Mouse (Mus musculus) small intestine, adult 2 months (tissue): ENCODE measurements around the gene Slc47a1. TPM values are rescaled to one million over a fixed set of nuclear protein-coding genes. Genes with fewer than 3 reads are reported as not detected.
A peak's percentile ranks its signal among the peaks of the same experiment; 100 is the strongest.

ENCODE experiments used
- H3K27ac ChIP-seq: fragments of 200-500 bp; 2 replicates; pipeline ENCODE4 v1.5.1; 2012; ENCODE audit warnings: low read depth, low read length, control low read depth, inconsistent platforms; ENCODE audit not compliant: insufficient read depth
- H3K27me3 ChIP-seq: fragments of 200-500 bp; 2 replicates; pipeline ENCODE4 v1.6.1; 2012; ENCODE audit warnings: mild to moderate bottlenecking, moderate library complexity, low read length, inconsistent platforms; ENCODE audit not compliant: control insufficient read depth, insufficient read depth
- H3K36me3 ChIP-seq: fragments of 200-500 bp; 2 replicates; pipeline ENCODE4 v1.6.1; 2012; ENCODE audit warnings: mild to moderate bottlenecking, low read length, control low read depth, inconsistent platforms; ENCODE audit not compliant: control insufficient read depth, insufficient read depth
- H3K4me1 ChIP-seq: fragments of 200-500 bp; 2 replicates; pipeline ENCODE4 v1.6.1; 2012; ENCODE audit warnings: low read length, inconsistent platforms, mixed read lengths; ENCODE audit not compliant: control insufficient read depth, insufficient read depth, insufficient read length
- H3K4me3 ChIP-seq: fragments of 200-500 bp; 2 replicates; pipeline ENCODE4 v1.5.1; 2012; ENCODE audit warnings: low read depth, mild to moderate bottlenecking, control low read depth, inconsistent platforms, low read length, moderate library complexity
- CTCF ChIP-seq: fragments of 200-500 bp; IDR thresholded peaks from 2 replicates; pipeline ENCODE4 v1.5.1; 2012; ENCODE audit warnings: low read depth, mild to moderate bottlenecking, control low read depth, inconsistent platforms, low read length, moderate library complexity, mixed read lengths; ENCODE audit not compliant: insufficient replicate concordance, insufficient read length; ENCODE audit errors: extremely low read depth
- POLR2A ChIP-seq: fragments of 200-500 bp; IDR thresholded peaks from 2 replicates; pipeline ENCODE4 v1.6.1; 2012; ENCODE audit warnings: low read depth, mild to moderate bottlenecking, control low read depth, inconsistent platforms, low read length, moderate library complexity
- WGBS: fragments of 180-500 bp; shearing (Covaris S2); methylation state at CpG from one replicate; pipeline ENCODE4 v1.1.7; 2018; 5-methylcytosine and 5-hydroxymethylcytosine counted together
- polyA plus RNA-seq: library from polyadenylated mRNA; depleted of rRNA; stranded (reverse); fragments of >200 nt; gene quantifications from 2 replicates; pipeline ENCODE4 v1.2.3, GENCODE M21; 2012

Slc47a1 gene
- polyA plus RNA-seq, 1 experiment, result 25.8 TPM

DNA sequence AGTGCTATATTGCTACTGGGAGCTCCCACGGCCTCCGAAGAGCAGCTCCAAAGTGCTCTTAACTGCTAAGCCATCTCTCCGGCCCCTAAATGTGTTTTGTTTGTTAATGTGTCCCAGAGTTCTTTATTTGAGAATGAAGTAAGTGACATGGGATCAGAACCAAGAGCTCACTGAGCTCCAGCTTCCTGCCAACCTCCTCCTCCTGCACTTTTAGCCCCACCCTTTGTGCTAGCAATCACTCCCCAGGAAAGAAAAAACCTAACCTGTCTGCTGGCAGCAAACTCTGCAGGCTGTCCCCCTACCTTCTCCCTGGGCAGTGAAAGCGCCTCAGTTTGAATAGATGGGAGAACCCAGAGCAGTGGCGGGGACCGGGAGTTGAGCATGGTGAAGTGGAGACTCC, 22.0 kb downstream of the Slc47a1 start:
- WGBS, result 83% methylated on average over 6 of the region's 6 CpGs
- H3K36me3 ChIP-seq, result no peaks in the 10 kb centered on the region
- H3K27ac ChIP-seq, result no peak overlapping the region
- TF ChIP-seq POLR2A (no peak), CTCF (no peak)
- H3K27me3 ChIP-seq, result no peaks in the 10 kb centered on the region
- peaks cover 11% of the 10 kb centered on the region; the same call in 1 of the 2 replicates for H3K4me1 ChIP-seq
- no peak overlapping the region for H3K4me3 ChIP-seq

DNA sequence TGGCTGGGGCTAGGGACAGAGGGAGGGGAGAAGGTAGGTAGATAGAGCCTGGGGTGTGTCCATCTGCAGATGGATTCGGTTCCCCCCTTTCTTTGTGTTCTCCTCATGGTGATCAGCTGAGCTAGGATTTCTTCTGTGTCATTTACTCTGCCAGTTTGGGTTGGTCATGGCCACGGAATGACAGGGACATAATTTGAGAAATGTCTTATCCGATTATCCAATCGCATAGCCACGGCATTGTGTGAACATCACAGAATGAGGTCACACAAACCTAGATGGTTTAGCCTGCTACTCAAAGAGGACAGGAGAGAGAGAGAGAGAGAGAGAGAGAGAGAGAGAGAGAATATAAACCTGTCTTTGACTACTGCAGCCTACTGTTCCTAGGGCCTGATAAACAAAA, 22.8 kb downstream of the Slc47a1 start:
- no peak for TF ChIP-seq CTCF
- TF ChIP-seq POLR2A, result no peak
- Histone ChIP-seq H3K4me1 (peaks cover 11% of the 10 kb centered on the region; the same call in 1 of the 2 replicates), H3K27me3 (no peaks in the 10 kb centered on the region), H3K27ac (no peak overlapping the region), H3K36me3 (no peaks in the 10 kb centered on the region), H3K4me3 (no peak overlapping the region)
- 76% methylated on average over 5 of the region's 5 CpGs for WGBS

DNA sequence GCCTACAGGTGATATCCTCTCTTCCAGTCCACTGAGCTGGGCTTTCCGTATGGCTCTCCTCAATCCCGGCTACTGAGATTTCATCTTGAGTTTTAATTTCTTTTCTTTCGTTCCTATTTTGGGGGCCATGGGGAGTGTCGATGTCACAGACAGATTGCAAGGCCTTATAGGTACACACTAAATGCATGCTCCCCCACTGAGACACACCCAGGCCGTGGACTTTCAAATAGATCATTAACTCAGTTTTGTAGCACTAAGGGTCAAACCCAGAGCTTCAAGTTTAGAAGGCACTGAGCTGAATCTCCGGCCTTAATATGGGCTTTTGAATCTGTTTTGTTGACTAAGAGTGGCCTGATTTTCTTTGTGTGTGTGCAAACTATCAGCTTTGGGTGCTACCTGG, 23.8 kb downstream of the Slc47a1 start:
- Histone ChIP-seq H3K4me1 (peaks cover 11% of the 10 kb centered on the region; the same call in 1 of the 2 replicates), H3K4me3 (no peak overlapping the region), H3K27ac (peak overlapping the region; percentile 52), H3K36me3 (no peaks in the 10 kb centered on the region), H3K27me3 (no peaks in the 10 kb centered on the region)
- TF ChIP-seq CTCF, result no peak
- TF ChIP-seq POLR2A, result no peak
- WGBS, result 29% methylated on average over 6 of the region's 6 CpGs

DNA sequence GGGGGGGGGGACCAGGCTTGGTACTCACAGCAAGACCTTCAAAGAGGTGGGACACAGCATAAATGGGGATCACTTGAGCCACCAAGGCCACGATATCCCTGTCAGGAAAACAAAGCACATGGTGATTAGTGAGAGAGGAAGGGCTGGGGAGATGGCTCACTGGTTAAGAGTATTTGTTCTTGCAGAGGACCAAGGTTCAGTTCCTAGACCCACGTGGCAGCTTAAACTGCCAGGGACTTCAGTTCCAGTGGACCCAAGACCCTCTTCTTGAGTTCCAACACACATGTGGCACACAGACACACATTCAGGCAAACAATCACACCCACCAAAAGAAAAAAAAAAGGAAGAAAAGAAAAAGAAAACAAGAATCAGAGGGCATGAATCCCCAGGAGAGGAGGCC, 25.1 kb downstream of the Slc47a1 start:
- no peak overlapping the region for H3K4me3 ChIP-seq
- H3K27me3 ChIP-seq, result no peaks in the 10 kb centered on the region
- H3K36me3 ChIP-seq, result no peaks in the 10 kb centered on the region
- 61% methylated on average over 2 of the region's 2 CpGs for WGBS
- H3K4me1 ChIP-seq, result peaks cover 11% of the 10 kb centered on the region; the same call in 1 of the 2 replicates
- TF ChIP-seq CTCF (no peak), POLR2A (no peak)
- peak overlapping the region; percentile 44; the same call in 1 of the 2 replicates for H3K27ac ChIP-seq

DNA sequence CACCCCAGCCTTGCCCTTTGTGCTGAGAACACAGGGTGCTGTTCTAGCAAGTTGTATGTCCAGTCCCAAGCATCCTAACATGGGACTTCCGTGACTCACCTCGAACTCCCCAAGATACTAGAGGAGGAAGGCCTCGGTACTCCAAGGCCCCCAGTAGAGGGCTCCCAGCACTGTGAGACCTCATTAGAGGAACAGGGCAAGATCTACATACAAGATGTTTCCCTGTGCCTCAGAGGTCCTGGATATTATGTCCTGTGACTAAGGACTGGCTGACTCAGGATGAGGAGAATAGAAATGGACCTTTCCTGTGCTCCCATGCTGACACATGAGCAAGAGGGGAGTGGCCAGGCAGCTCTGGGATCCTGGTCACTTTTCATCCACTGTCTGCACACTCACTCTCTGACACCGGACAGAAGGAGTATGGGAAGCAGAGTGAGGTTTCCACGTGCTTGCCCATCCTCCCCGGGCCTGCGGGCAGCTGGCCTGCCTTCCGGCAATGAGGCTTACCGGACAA, 25.9 kb downstream of the Slc47a1 start:
- WGBS, result 69% methylated on average over 9 of the region's 9 CpGs
- peak overlapping the region; percentile 44; the same call in 1 of the 2 replicates for H3K27ac ChIP-seq
- H3K4me3 ChIP-seq, result no peak overlapping the region
- peaks cover 11% of the 10 kb centered on the region; the same call in 1 of the 2 replicates for H3K4me1 ChIP-seq
- no peak for TF ChIP-seq POLR2A
- TF ChIP-seq CTCF, result no peak
- H3K27me3 ChIP-seq, result no peaks in the 10 kb centered on the region
- no peaks in the 10 kb centered on the region for H3K36me3 ChIP-seq

DNA sequence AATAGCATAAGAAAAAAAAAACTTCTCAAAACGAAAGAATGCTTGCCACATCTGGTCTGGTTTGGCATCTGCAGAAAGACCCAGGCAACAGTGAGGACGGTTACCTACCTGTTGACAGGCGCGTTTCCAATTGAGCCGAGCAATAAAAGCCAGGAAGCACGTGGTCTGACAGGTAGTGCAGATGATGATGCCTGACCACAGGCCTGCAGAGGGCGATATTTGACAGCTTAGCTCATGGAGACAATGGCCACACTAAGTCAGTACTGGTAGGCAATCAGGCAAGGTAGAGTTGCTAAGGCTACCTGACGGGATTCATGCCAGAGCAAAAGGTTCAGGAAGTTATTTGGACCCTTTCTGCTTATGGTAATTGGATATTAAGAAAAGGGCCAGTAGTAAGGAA, 28.8 kb downstream of the Slc47a1 start:
- Histone ChIP-seq H3K4me3 (no peak overlapping the region), H3K27me3 (no peaks in the 10 kb centered on the region), H3K27ac (no peak overlapping the region), H3K36me3 (no peaks in the 10 kb centered on the region), H3K4me1 (peaks cover 11% of the 10 kb centered on the region; the same call in 1 of the 2 replicates)
- TF ChIP-seq CTCF, result peak; percentile 82; the same call in 1 of the 2 replicates
- TF ChIP-seq POLR2A, result no peak
- WGBS, result 2% methylated on average over 8 of the region's 8 CpGs

DNA sequence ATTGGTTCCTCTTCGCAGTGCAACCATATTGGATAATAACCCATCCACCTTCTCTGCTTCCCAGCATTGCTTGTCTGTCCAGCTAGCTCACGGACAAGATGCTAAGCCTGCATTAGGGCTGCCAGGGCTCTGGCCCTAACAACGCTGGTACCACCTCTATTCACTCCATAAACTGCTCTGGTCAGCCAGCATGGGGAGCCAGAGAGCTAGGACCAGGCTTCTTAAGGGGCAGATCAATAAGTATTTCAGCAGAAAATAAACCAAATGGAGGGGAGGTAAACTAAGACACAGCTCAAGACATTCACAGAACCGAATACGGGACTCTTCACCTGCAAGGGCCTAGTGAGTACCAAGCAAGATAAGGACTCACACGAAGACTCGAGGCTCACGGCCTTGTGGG, 32.0 kb downstream of the Slc47a1 start:
- H3K27me3 ChIP-seq, result peaks cover 11% of the 10 kb centered on the region
- WGBS, result 63% methylated on average over 8 of the region's 8 CpGs
- H3K27ac ChIP-seq, result no peak overlapping the region
- H3K4me3 ChIP-seq, result no peak overlapping the region
- no peak for TF ChIP-seq CTCF
- no peak for TF ChIP-seq POLR2A
- H3K4me1 ChIP-seq, result peaks cover 2% of the 10 kb centered on the region
- no peaks in the 10 kb centered on the region for H3K36me3 ChIP-seq
